Mouse (Mus musculus) layer of hippocampus, adult 8-10 months (tissue): ENCODE results near the gene Edrf1. TPM values are rescaled to one million over a fixed set of nuclear protein-coding genes. Genes with fewer than 3 reads are reported as not detected.

Experiments used
- total RNA-seq, 4 experiments: library from RNA; stranded (reverse); gene quantifications; 2 replicates each; pipeline ENCODE4 v1.2.4; 2022

The Edrf1 gene
- total RNA-seq, 4 experiments from 2014 or later, result 24.3 to 38.6 (median 30.7) TPM

Other genes with a start within 250 kb of the Edrf1 start
- not detected for gene Tex36, start 35.4 kb upstream of the Edrf1 start, total RNA-seq
- gene Mmp21, start 42.5 kb downstream of the Edrf1 start, total RNA-seq, result under 1 TPM in 3 of 4 experiments, not detected in 1; 0.18 to 0.23 (median 0.20) TPM
- 10 to 100 TPM; 71.3 to 76.6 (median 74.9) TPM for gene Bccip, start 71.8 kb downstream of the Edrf1 start, total RNA-seq
- 10 to 100 TPM; 17.0 to 23.8 (median 19.4) TPM for gene Uros, start 72.5 kb downstream of the Edrf1 start, total RNA-seq
- 1 to 10 TPM; 2.7 to 4.6 (median 2.9) TPM for gene Fank1, start 139.3 kb downstream of the Edrf1 start, total RNA-seq
- 10 to 100 TPM; 31.7 to 40.0 (median 39.2) TPM for gene Dhx32, start 145.2 kb downstream of the Edrf1 start, total RNA-seq